Mouse (Mus musculus) kidney, adult 2 months (tissue): Measurements from ENCODE around the gene Slc37a1.

Experiments
- CTCF ChIP-seq: fragments of 200-500 bp; conservative IDR thresholded peaks from 2 replicates; pipeline ENCODE4 v1.5.1; 2011; ENCODE audit warnings: low read depth, mild to moderate bottlenecking, control low read depth, low read length, moderate library complexity, mixed read lengths; ENCODE audit not compliant: insufficient read depth, insufficient read length
- POLR2A ChIP-seq: fragments of 200-500 bp; IDR thresholded peaks from one replicate; pipeline ENCODE4 v1.6.1; 2011; ENCODE audit warnings: low read depth, low read length, control low read depth

DNA sequence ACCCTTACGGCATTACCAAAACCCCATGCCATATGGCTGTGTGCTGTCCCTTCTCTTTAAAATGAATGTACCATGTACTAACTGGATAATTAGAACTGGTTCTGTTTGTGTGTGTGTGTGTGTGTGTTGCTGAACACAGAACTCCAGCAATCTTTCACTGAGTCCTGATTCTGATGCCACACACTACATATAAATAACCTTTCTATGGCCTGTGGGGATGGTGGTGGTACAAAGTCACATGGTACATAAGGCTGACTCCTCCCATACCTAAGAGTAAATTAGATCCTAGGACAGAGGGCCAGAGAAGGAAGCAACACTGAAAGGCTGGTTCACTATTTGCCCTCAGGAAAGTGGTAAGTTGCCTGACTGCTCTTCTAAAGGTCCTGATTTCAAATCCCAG is at the start of gene Slc37a1:
- TF ChIP-seq CTCF (no peak), POLR2A (no peak)
